Mouse (Mus musculus) stomach, embryonic 14.5 days (tissue): Measurements from ENCODE around the gene Grm4. TPM values are rescaled to one million over a fixed set of nuclear protein-coding genes. Genes with fewer than 3 reads are reported as not detected.
A peak's percentile ranks its signal among the peaks of the same experiment; 100 is the strongest.

Experiments used
- ATAC-seq: fragments of 200-750 bp; cut with Nextera tagmentation; 2 replicates; pipeline ENCODE4 v1.8.0; 2017; ENCODE audit warnings: low read depth, moderate TSS enrichment; ENCODE audit not compliant: insufficient number of reproducible peaks, insufficient read depth, low FRiP score
- H3K27ac ChIP-seq: fragments of 300-500 bp; sonication (generic); 2 replicates; pipeline ENCODE4 v1.5.1; 2014; ENCODE audit warnings: mild to moderate bottlenecking, low read length, moderate library complexity, mixed read lengths
- H3K27me3 ChIP-seq: fragments of 300-500 bp; sonication (generic); 2 replicates; pipeline ENCODE4 v1.6.1; 2014; ENCODE audit warnings: low read length, control low read depth, mixed read lengths; ENCODE audit not compliant: control insufficient read depth, insufficient read depth
- H3K36me3 ChIP-seq: fragments of 300-500 bp; sonication (generic); 2 replicates; pipeline ENCODE4 v1.6.1; 2014; ENCODE audit warnings: mild to moderate bottlenecking, control low read depth, low read length, moderate library complexity, mixed read lengths; ENCODE audit not compliant: control insufficient read depth, insufficient read depth
- H3K4me1 ChIP-seq: fragments of 300-500 bp; sonication (generic); 2 replicates; pipeline ENCODE4 v1.6.1; 2014; ENCODE audit warnings: low read length, control low read depth, mixed read lengths; ENCODE audit not compliant: control insufficient read depth, insufficient read depth
- H3K4me2 ChIP-seq: fragments of 300-500 bp; sonication (generic); replicated peaks from 2 replicates; pipeline ENCODE4 v1.6.1; 2014; ENCODE audit warnings: low read depth, low read length, control low read depth
- H3K4me3 ChIP-seq: fragments of 300-500 bp; sonication (generic); 2 replicates; pipeline ENCODE4 v1.5.1; 2014; ENCODE audit warnings: low read depth, low read length, control low read depth
- H3K9ac ChIP-seq: fragments of 300-500 bp; sonication (generic); replicated peaks from 2 replicates; pipeline ENCODE4 v1.6.1; 2014; ENCODE audit warnings: low read depth, mild to moderate bottlenecking, control low read depth, low read length, moderate library complexity, mixed read lengths
- H3K9me3 ChIP-seq: fragments of 300-500 bp; sonication (generic); 2 replicates; pipeline ENCODE4 v1.6.1; 2016; ENCODE audit warnings: low read depth, low read length, control low read depth; ENCODE audit not compliant: control insufficient read depth
- WGBS: fragments of 180-500 bp; shearing (Covaris S2); extraction: QIAGEN DNeasy Blood & Tissue Kit; methylation state at CpG from one replicate; pipeline ENCODE4 v1.1.7; 2014; 5-methylcytosine and 5-hydroxymethylcytosine counted together
- polyA plus RNA-seq: library from polyadenylated mRNA; unstranded; fragments of >200 nt; fragmentation: Nextera tagmentation; extraction: Ambion mirVana; gene quantifications from 2 replicates; pipeline ENCODE4 v1.2.1, GENCODE M21; 2014

Grm4 gene
- polyA plus RNA-seq, 1 experiment from 2014 or later = 0.17 TPM

- H3K4me2 ChIP-seq = peak overlapping the region; percentile 82
- H3K36me3 ChIP-seq = no peaks in the 10 kb centered on the region
- ATAC-seq = peak; percentile 40
- H3K4me3 ChIP-seq = peak overlapping the region; percentile 69
- peak overlapping the region; percentile 96 for H3K27ac ChIP-seq
- peak overlapping the region; percentile 83 for H3K9ac ChIP-seq
- no peaks in the 10 kb centered on the region for H3K9me3 ChIP-seq
- H3K27me3 ChIP-seq = no peaks in the 10 kb centered on the region
- peaks cover 19% of the 10 kb centered on the region; the same call in 1 of the 2 replicates for H3K4me1 ChIP-seq
- 2% methylated on average over 36 of the region's 39 CpGs for WGBS
These were observed 33.9 kb upstream of the Grm4 start for GRCm38 (mm10) chr17:27555075-27555511.

GRCm38 (mm10) chr17:27554062-27554960, 33.1 kb upstream of the Grm4 start:
- peaks cover 19% of the 10 kb centered on the region; the same call in 1 of the 2 replicates for H3K4me1 ChIP-seq
- WGBS = 42% methylated on average over 20 of the region's 20 CpGs
- no peaks in the 10 kb centered on the region for H3K27me3 ChIP-seq
- H3K9me3 ChIP-seq = no peaks in the 10 kb centered on the region
- ATAC-seq = no peak
- peak overlapping the region; percentile 82 for H3K4me2 ChIP-seq
- no peak overlapping the region for H3K9ac ChIP-seq
- H3K27ac ChIP-seq = peak overlapping the region; percentile 96
- H3K4me3 ChIP-seq = peak overlapping the region; percentile 69
- H3K36me3 ChIP-seq = no peaks in the 10 kb centered on the region

GRCm38 (mm10) chr17:27552215-27553201, 31.3 kb upstream of the Grm4 start:
- no peak for ATAC-seq
- 76% methylated on average over 23 of the region's 23 CpGs for WGBS

GRCm38 (mm10) chr17:27551393-27551940, 30.3 kb upstream of the Grm4 start:
- Histone ChIP-seq H3K9me3 (no peaks in the 10 kb centered on the region), H3K27me3 (no peaks in the 10 kb centered on the region), H3K4me1 (0 out of 2 replicates have a peak, but pooled peaks cover 7% of the 10 kb centered on the region), H3K27ac (no peak overlapping the region), H3K36me3 (no peaks in the 10 kb centered on the region), H3K4me2 (no peak overlapping the region), H3K9ac (no peak overlapping the region), H3K4me3 (no peak overlapping the region)
- WGBS = 53% methylated on average over 10 of the region's 10 CpGs
- ATAC-seq = no peak

More at GRCm38 (mm10) chr17:27552215-27553201, 31.3 kb upstream of the Grm4 start:
- Histone ChIP-seq H3K4me2 (no peak overlapping the region), H3K4me1 (0 out of 2 replicates have a peak, but pooled peaks cover 7% of the 10 kb centered on the region), H3K9ac (no peak overlapping the region), H3K27ac (no peak overlapping the region), H3K4me3 (no peak overlapping the region), H3K36me3 (no peaks in the 10 kb centered on the region), H3K27me3 (no peaks in the 10 kb centered on the region), H3K9me3 (no peaks in the 10 kb centered on the region)

GRCm38 (mm10) chr17:27549234-27549633, 28.0 kb upstream of the Grm4 start:
- no peak for ATAC-seq
- Histone ChIP-seq H3K4me1 (0 out of 2 replicates have a peak, but pooled peaks cover 4% of the 10 kb centered on the region), H3K27me3 (no peaks in the 10 kb centered on the region), H3K4me3 (no peak overlapping the region), H3K9me3 (no peaks in the 10 kb centered on the region), H3K36me3 (no peaks in the 10 kb centered on the region), H3K27ac (no peak overlapping the region), H3K4me2 (no peak overlapping the region), H3K9ac (0 out of 2 replicates have a peak overlapping the region, but pooled peaks have one; percentile 10)
- WGBS = 55% methylated on average over 8 of the region's 8 CpGs

GRCm38 (mm10) chr17:27547253-27547868, 26.2 kb upstream of the Grm4 start:
- H3K36me3 ChIP-seq = no peaks in the 10 kb centered on the region
- 0 out of 2 replicates have a peak, but pooled peaks cover 3% of the 10 kb centered on the region for H3K4me1 ChIP-seq
- no peak overlapping the region for H3K27ac ChIP-seq
- H3K4me3 ChIP-seq = no peak overlapping the region
- H3K27me3 ChIP-seq = no peaks in the 10 kb centered on the region
- no peak overlapping the region for H3K4me2 ChIP-seq
- no peaks in the 10 kb centered on the region for H3K9me3 ChIP-seq
- ATAC-seq = peak; percentile 34; the same call in 1 of the 2 replicates
- 70% methylated on average over 9 of the region's 9 CpGs for WGBS
- no peak overlapping the region for H3K9ac ChIP-seq

- no peak overlapping the region for H3K4me3 ChIP-seq
- WGBS = 76% methylated on average over 7 of the region's 7 CpGs
- H3K36me3 ChIP-seq = no peaks in the 10 kb centered on the region
- H3K9ac ChIP-seq = no peak overlapping the region
- H3K4me2 ChIP-seq = no peak overlapping the region
- H3K27me3 ChIP-seq = no peaks in the 10 kb centered on the region
- H3K9me3 ChIP-seq = no peaks in the 10 kb centered on the region
- 0 out of 2 replicates have a peak, but pooled peaks cover 3% of the 10 kb centered on the region for H3K4me1 ChIP-seq
- ATAC-seq = no peak
- H3K27ac ChIP-seq = no peak overlapping the region
These were observed 25.4 kb upstream of the Grm4 start for GRCm38 (mm10) chr17:27546574-27547085.
